Mouse (Mus musculus) E14TG2a.4 (cell line): Measurements from ENCODE around the gene Klre1.

ENCODE experiments used
- CTCF ChIP-seq: conservative IDR thresholded peaks from 2 replicates; pipeline ENCODE4 v1.5.1; 2014; ENCODE audit warnings: low read length
- POU5F1 ChIP-seq: IDR thresholded peaks from 2 replicates; pipeline ENCODE4 v1.6.1; 2014; ENCODE audit warnings: low read length, borderline replicate concordance

DNA sequence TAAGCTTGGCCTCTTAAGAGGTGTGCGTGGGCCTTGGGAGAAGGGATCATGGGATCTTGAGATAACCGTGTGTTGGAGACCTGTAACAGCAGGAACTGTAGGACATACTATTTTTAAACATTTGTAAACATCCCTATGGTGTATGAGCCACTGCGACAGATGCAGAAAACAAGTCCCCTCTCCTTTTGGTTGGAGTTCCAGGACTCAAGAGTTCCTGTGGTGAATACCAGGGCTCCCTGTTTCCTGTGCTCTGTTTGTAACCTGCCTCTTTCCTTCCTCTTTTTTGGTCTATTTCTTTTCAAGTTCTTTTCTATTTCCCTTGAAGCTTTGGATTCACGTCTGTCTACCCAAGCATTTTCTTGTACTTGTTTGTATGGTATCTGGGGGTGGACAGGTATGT is 42.0 kb upstream of the Klre1 start:
- TF ChIP-seq CTCF = no peak
- no peak for TF ChIP-seq POU5F1
